ENCODE assay signal across 17 mouse cellular contexts in the genomic region with DNA sequence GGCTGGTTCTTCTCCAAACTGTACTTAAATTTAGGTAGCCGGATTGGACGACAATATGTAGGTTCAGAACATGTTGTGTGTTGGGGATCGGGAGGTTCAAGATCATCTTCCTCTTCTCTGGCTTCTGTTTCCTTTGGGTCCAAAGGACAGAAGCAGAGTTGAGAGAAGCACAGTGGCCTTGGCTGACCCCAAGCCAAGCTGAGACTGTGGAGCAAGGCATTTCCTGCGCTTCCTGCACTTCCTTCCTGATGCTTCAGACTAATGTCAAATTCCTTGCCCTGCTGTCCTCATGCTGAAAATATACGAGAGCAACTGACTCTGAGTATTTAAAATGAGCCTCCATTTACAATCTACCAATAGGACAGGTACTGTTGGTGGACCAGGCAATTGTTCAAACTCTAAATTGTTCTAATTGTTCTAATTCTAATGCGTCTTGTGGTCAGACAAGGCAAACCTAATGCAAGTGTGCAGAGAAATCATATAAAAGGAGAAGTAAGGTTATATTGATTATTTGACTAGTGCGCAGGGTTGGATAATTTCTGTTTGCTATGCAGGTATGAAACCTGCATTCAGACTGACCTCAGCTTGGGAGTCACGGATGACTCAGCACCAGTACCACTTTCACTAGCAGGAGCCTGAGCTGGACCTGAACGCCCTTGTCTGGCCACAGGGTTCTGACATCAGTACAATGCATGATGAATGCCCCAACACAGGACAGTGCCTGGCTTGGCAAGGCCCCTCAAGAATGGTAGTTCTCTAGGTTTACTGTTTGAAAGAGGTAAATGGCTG. TPM values are rescaled to one million over a fixed set of nuclear protein-coding genes. Genes with fewer than 3 reads are reported as not detected.
A peak's percentile ranks its signal among the peaks of the same experiment; 100 is the strongest.
DNase-seq lines count a peak whose midpoint lies in the region; ATAC-seq and TF ChIP-seq lines count a peak whose summit lies in the region.
"Had no signal": no experiment of that assay in that cellular context is flagged by ENCODE, and none has a peak within 500 bp of the region (broad histone marks: within the 10 kb centered on the region; RNA-seq: fewer than 3 reads in every experiment).

No protein-coding gene starts in this region.

- intact Hi-C loops in gastrocnemius, adult 2 months (cut with DNase I), result no loop called here

- no peaks in the 10 kb centered on the region for H3K9me3 ChIP-seq in liver, postnatal 0 days (ENCODE audit: low read length)
- H3K9me3 ChIP-seq in liver, embryonic 12.5 days (replicated peaks), result no peaks in the 10 kb centered on the region
- H3K9me3 ChIP-seq: limb, embryonic 15.5 days; neural tube, embryonic 12.5 days had no signal

- ATAC-seq in liver, postnatal 0 days, result peak; percentile 80
- ATAC-seq in liver, embryonic 12.5 days, result no peak
- ATAC-seq: forebrain, embryonic 16.5 days had no signal

- DNase-seq in gastrocnemius, adult 2 months, result peak; percentile 26
- no peak for DNase-seq in gastrocnemius, adult 8-10 months (ENCODE audit: low spot score in 2 of 2)
- no peak for DNase-seq in liver, postnatal 0 days
- DNase-seq in kidney, postnatal 25 days, result peak; percentile 68 to 84
- DNase-seq in B cell, adult 2 months, result no peak
- DNase-seq in cerebellum, adult 8-10 months, result no peak
- DNase-seq: cerebellum, adult 2 months; gastrocnemius, postnatal 14 days; heart, postnatal 14 days; thymus, postnatal 36 days had no signal

- H3K4me1 ChIP-seq in liver, postnatal 0 days (ENCODE audit: insufficient read depth), result peaks cover 10% of the 10 kb centered on the region
- no peaks in the 10 kb centered on the region; the same call in 1 of the 2 replicates for H3K4me1 ChIP-seq in liver, embryonic 12.5 days
- H3K4me1 ChIP-seq: limb, embryonic 15.5 days; neural tube, embryonic 12.5 days had no signal

- no peak overlapping the region for H3K4me3 ChIP-seq in gastrocnemius, adult 2 months
- no peak overlapping the region for H3K4me3 ChIP-seq in liver, postnatal 0 days (ENCODE audit: low read depth, low read length)
- no peak overlapping the region for H3K4me3 ChIP-seq in liver, embryonic 12.5 days
- H3K4me3 ChIP-seq: erythroblast, embryonic 14.5 days; limb, embryonic 15.5 days; neural tube, embryonic 12.5 days had no signal

- H3K4me2 ChIP-seq in liver, postnatal 0 days (ENCODE audit: low read depth, low read length), result no peak overlapping the region
- no peak overlapping the region for H3K4me2 ChIP-seq in liver, embryonic 12.5 days
- H3K4me2 ChIP-seq: limb, embryonic 15.5 days; neural tube, embryonic 12.5 days had no signal

- H3K27ac ChIP-seq in gastrocnemius, adult 2 months, result peak overlapping the region; percentile 43
- peak overlapping the region; percentile 39; the same call in 1 of the 2 replicates for H3K27ac ChIP-seq in liver, postnatal 0 days (ENCODE audit: low read depth)
- no peak overlapping the region for H3K27ac ChIP-seq in liver, embryonic 12.5 days
- H3K27ac ChIP-seq: limb, embryonic 15.5 days; neural tube, embryonic 12.5 days had no signal

- TF ChIP-seq EP300 in liver, postnatal 0 days (IDR thresholded peaks at IDR 0.05; ENCODE audit: low read depth), result 0 out of 2 replicates have a peak, but pooled peaks have one; percentile 25

- no peak for TF ChIP-seq CTCF in gastrocnemius, adult 2 months (IDR thresholded peaks at IDR 0.05)
- no peak for TF ChIP-seq CTCF in liver, postnatal 0 days (IDR thresholded peaks at IDR 0.05; ENCODE audit: low read depth)

- no peak overlapping the region for H3K9ac ChIP-seq in liver, postnatal 0 days (replicated peaks)
- H3K9ac ChIP-seq in liver, embryonic 12.5 days, result no peak overlapping the region
- H3K9ac ChIP-seq: limb, embryonic 15.5 days; neural tube, embryonic 12.5 days had no signal

- no peaks in the 10 kb centered on the region for H3K27me3 ChIP-seq in liver, postnatal 0 days (ENCODE audit: insufficient read depth, low read length)
- H3K27me3 ChIP-seq in liver, embryonic 12.5 days (replicated peaks), result no peaks in the 10 kb centered on the region
- H3K27me3 ChIP-seq: limb, embryonic 15.5 days; neural tube, embryonic 12.5 days had no signal

- H3K36me3 ChIP-seq in liver, postnatal 0 days (replicated peaks; ENCODE audit: insufficient read depth, low read length), result no peaks in the 10 kb centered on the region
- H3K36me3 ChIP-seq in liver, embryonic 12.5 days, result no peaks in the 10 kb centered on the region
- H3K36me3 ChIP-seq: limb, embryonic 15.5 days; neural tube, embryonic 12.5 days had no signal

- WGBS in liver, postnatal 0 days (ENCODE audit: insufficient replicate concordance), result 46% methylated on average over 9 of the region's 9 CpGs
- WGBS in liver, embryonic 12.5 days (ENCODE audit: insufficient replicate concordance), result 45% methylated on average over 9 of the region's 9 CpGs

RNA-seq across cellular contexts. Expression of a gene that starts 12.4 kb away (rescaled TPM):
- total RNA-seq in gastrocnemius, adult 2 months (2021), result 10 to 100 TPM; 10.5 to 10.7 TPM
- total RNA-seq in gastrocnemius, adult 8-10 months (2022), result 10 to 100 TPM in 1 of 4 experiments, 1 to 10 TPM in 3; 7.9 to 10.0 (median 9.2) TPM
- 4.7 and 5.4 TPM in 2 replicates for polyA plus RNA-seq in liver, postnatal 0 days (2015; fragmentation: Nextera tagmentation; extraction: Ambion mirVana)
- polyA plus RNA-seq in liver, embryonic 12.5 days (2016; fragmentation: Nextera tagmentation; extraction: Ambion mirVana), result 4.9 and 6.0 TPM in 2 replicates

RNA-seq across cellular contexts. Expression of a gene that starts 24.2 kb away (rescaled TPM):
- 1 to 10 TPM; 2.6 to 3.3 TPM for total RNA-seq in gastrocnemius, adult 2 months (2021)
- total RNA-seq in gastrocnemius, adult 8-10 months (2022), result 1 to 10 TPM; 2.0 to 3.2 (median 2.3) TPM
- polyA plus RNA-seq in liver, postnatal 0 days (2015; fragmentation: Nextera tagmentation; extraction: Ambion mirVana), result 3.9 and 4.0 TPM in 2 replicates
- 2.6 and 2.9 TPM in 2 replicates for polyA plus RNA-seq in liver, embryonic 12.5 days (2016; fragmentation: Nextera tagmentation; extraction: Ambion mirVana)
- total RNA-seq: midbrain, postnatal 0 days had no signal

RNA-seq across cellular contexts. Expression of a gene that starts 24.2 kb away (rescaled TPM):
- total RNA-seq in gastrocnemius, adult 2 months (2021), result 10 to 100 TPM in 1 of 2 experiments, 1 to 10 TPM in 1; 7.8 to 12.9 TPM
- total RNA-seq in gastrocnemius, adult 8-10 months (2022), result 1 to 10 TPM; 5.5 to 6.9 (median 6.5) TPM
- polyA plus RNA-seq in liver, postnatal 0 days (2015; fragmentation: Nextera tagmentation; extraction: Ambion mirVana), result 4.9 and 5.9 TPM in 2 replicates
- 3.4 and 3.6 TPM in 2 replicates for polyA plus RNA-seq in liver, embryonic 12.5 days (2016; fragmentation: Nextera tagmentation; extraction: Ambion mirVana)
- total RNA-seq: MEL had no signal
- polyA plus RNA-seq: erythroblast, embryonic 14.5 days had no signal

Comparison
In these comparisons a context has a peak if more than half of its experiments do, and no peak if none do; other contexts are left out.
1. DNase-seq: peak in gastrocnemius, adult 2 months (single experiment) and kidney, postnatal 25 days (2 of 2); none in gastrocnemius, adult 8-10 months (0 of 2), liver, postnatal 0 days (single experiment), B cell, adult 2 months (0 of 2) and cerebellum, adult 8-10 months (single experiment).